Mouse (Mus musculus): ENCODE results near the gene Chst13. TPM values are rescaled to one million over a fixed set of nuclear protein-coding genes. Genes with fewer than 3 reads are reported as not detected.

Gene Chst13
- polyA plus RNA-seq, 1 experiment: 3.9 TPM

- Histone ChIP-seq H3ac (ENCODE audit: control insufficient read depth, insufficient read length) (no peak overlapping the region), H3K27me3 (ENCODE audit: control insufficient read depth, insufficient read depth, insufficient read length) (no peaks in the 10 kb centered on the region), H3K4me2 (ENCODE audit: low read depth) (no peak overlapping the region), H3K36me3 (ENCODE audit: control insufficient read depth, insufficient read depth) (no peaks in the 10 kb centered on the region), H3K4me3 (no peak overlapping the region), H3K79me2 (ENCODE audit: control insufficient read depth, insufficient read depth) (no peaks in the 10 kb centered on the region)
- TF ChIP-seq USF1 (IDR thresholded peaks at IDR 0.05; ENCODE audit: low read depth) (no peak), E2F4 (IDR thresholded peaks at IDR 0.05; ENCODE audit: insufficient read depth) (no peak), MYOG (IDR thresholded peaks at IDR 0.05; ENCODE audit: control insufficient read depth in 1 of 3, insufficient read depth in 1 of 3, insufficient read length in 2 of 3, low read depth in 2 of 3) (no peak), REST (IDR thresholded peaks at IDR 0.05; ENCODE audit: insufficient read depth, insufficient read length) (no peak), MAX (IDR thresholded peaks at IDR 0.05; ENCODE audit: low read depth) (no peak), POLR2AphosphoS2 (IDR thresholded peaks at IDR 0.05; ENCODE audit: insufficient read length, low read depth) (no peak), TCF3 (IDR thresholded peaks at IDR 0.05; ENCODE audit: insufficient read length, low read depth) (no peak), POLR2A (IDR thresholded peaks at IDR 0.05; ENCODE audit: insufficient read length, low read depth) (no peak), MYOD1 (IDR thresholded peaks at IDR 0.05; ENCODE audit: control insufficient read depth in 1 of 3, insufficient read length in 2 of 3, low read depth in 2 of 3) (no peak), SRF (IDR thresholded peaks at IDR 0.05; ENCODE audit: control insufficient read depth, insufficient read length, low read depth) (no peak), CEBPB (IDR thresholded peaks at IDR 0.05; ENCODE audit: insufficient read depth, poor library complexity, severe bottlenecking) (no peak), TCF12 (IDR thresholded peaks at IDR 0.05; ENCODE audit: insufficient read depth, poor library complexity, severe bottlenecking) (no peak)
These were observed 9.0 kb downstream of the Chst13 start for GRCm38 (mm10) chr6:90315961-90316360.

GRCm38 (mm10) chr6:90308839-90309778 lies 15.9 kb downstream of the Chst13 start:
- Histone ChIP-seq H3K4me3 (no peak overlapping the region), H3K36me3 (ENCODE audit: control insufficient read depth, insufficient read depth) (no peaks in the 10 kb centered on the region), H3K27me3 (ENCODE audit: control insufficient read depth, insufficient read depth, insufficient read length) (no peaks in the 10 kb centered on the region), H3ac (ENCODE audit: control insufficient read depth, insufficient read length) (no peak overlapping the region), H3K4me2 (ENCODE audit: low read depth) (no peak overlapping the region), H3K79me2 (ENCODE audit: control insufficient read depth, insufficient read depth) (no peaks in the 10 kb centered on the region)
- TF ChIP-seq SRF (IDR thresholded peaks at IDR 0.05; ENCODE audit: control insufficient read depth, insufficient read length, low read depth) (no peak), TCF3 (IDR thresholded peaks at IDR 0.05; ENCODE audit: insufficient read length, low read depth) (no peak), MYOG (IDR thresholded peaks at IDR 0.05; ENCODE audit: control insufficient read depth in 1 of 3, insufficient read depth in 1 of 3, insufficient read length in 2 of 3, low read depth in 2 of 3) (peak in 1 of 3 experiments; percentile 40), POLR2A (IDR thresholded peaks at IDR 0.05; ENCODE audit: insufficient read length, low read depth) (no peak), MAX (IDR thresholded peaks at IDR 0.05; ENCODE audit: low read depth) (no peak), CEBPB (IDR thresholded peaks at IDR 0.05; ENCODE audit: insufficient read depth, poor library complexity, severe bottlenecking) (no peak), REST (IDR thresholded peaks at IDR 0.05; ENCODE audit: insufficient read depth, insufficient read length) (no peak), POLR2AphosphoS2 (IDR thresholded peaks at IDR 0.05; ENCODE audit: insufficient read length, low read depth) (no peak)

GRCm38 (mm10) chr6:90306315-90306975 lies 18.5 kb downstream of the Chst13 start:
- Histone ChIP-seq H3K4me2 (ENCODE audit: low read depth) (no peak overlapping the region), H3K79me2 (ENCODE audit: control insufficient read depth, insufficient read depth) (no peaks in the 10 kb centered on the region), H3K36me3 (ENCODE audit: control insufficient read depth, insufficient read depth) (no peaks in the 10 kb centered on the region), H3ac (ENCODE audit: control insufficient read depth, insufficient read length) (no peak overlapping the region), H3K4me3 (no peak overlapping the region), H3K27me3 (ENCODE audit: control insufficient read depth, insufficient read depth, insufficient read length) (no peaks in the 10 kb centered on the region)
- TF ChIP-seq CEBPB (IDR thresholded peaks at IDR 0.05; ENCODE audit: insufficient read depth, poor library complexity, severe bottlenecking) (no peak), TCF12 (IDR thresholded peaks at IDR 0.05; ENCODE audit: insufficient read depth, poor library complexity, severe bottlenecking) (no peak), TCF3 (IDR thresholded peaks at IDR 0.05; ENCODE audit: insufficient read length, low read depth) (no peak), POLR2AphosphoS2 (IDR thresholded peaks at IDR 0.05; ENCODE audit: insufficient read length, low read depth) (no peak), E2F4 (IDR thresholded peaks at IDR 0.05; ENCODE audit: insufficient read depth) (no peak), MYOD1 (IDR thresholded peaks at IDR 0.05; ENCODE audit: control insufficient read depth in 1 of 3, insufficient read length in 2 of 3, low read depth in 2 of 3) (no peak), MYOG (IDR thresholded peaks at IDR 0.05; ENCODE audit: control insufficient read depth in 1 of 3, insufficient read depth in 1 of 3, insufficient read length in 2 of 3, low read depth in 2 of 3) (no peak), MAX (IDR thresholded peaks at IDR 0.05; ENCODE audit: low read depth) (no peak), USF1 (IDR thresholded peaks at IDR 0.05; ENCODE audit: low read depth) (no peak), POLR2A (IDR thresholded peaks at IDR 0.05; ENCODE audit: insufficient read length, low read depth) (no peak), REST (IDR thresholded peaks at IDR 0.05; ENCODE audit: insufficient read depth, insufficient read length) (no peak), SRF (IDR thresholded peaks at IDR 0.05; ENCODE audit: control insufficient read depth, insufficient read length, low read depth) (no peak)

GRCm38 (mm10) chr6:90300919-90301318 lies 24.1 kb downstream of the Chst13 start, which contains the start of gene BC048671:
BC048671 (plus strand) TSS chr6:90301219.
- no peaks in the 10 kb centered on the region for H3K36me3 ChIP-seq (ENCODE audit: control insufficient read depth, insufficient read depth)
- no peaks in the 10 kb centered on the region for H3K27me3 ChIP-seq (ENCODE audit: control insufficient read depth, insufficient read depth, insufficient read length)
- H3K79me2 ChIP-seq (ENCODE audit: control insufficient read depth, insufficient read depth): no peaks in the 10 kb centered on the region
- no peak within 1 kb of the TSS for H3K4me2 ChIP-seq (ENCODE audit: low read depth)
- H3ac ChIP-seq (ENCODE audit: control insufficient read depth, insufficient read length): no peak within 1 kb of the TSS
- no peak for TF ChIP-seq MYOG (IDR thresholded peaks at IDR 0.05; ENCODE audit: control insufficient read depth in 1 of 3, insufficient read depth in 1 of 3, insufficient read length in 2 of 3, low read depth in 2 of 3)
- TF ChIP-seq USF1 (IDR thresholded peaks at IDR 0.05; ENCODE audit: low read depth): no peak
- no peak for TF ChIP-seq POLR2A (IDR thresholded peaks at IDR 0.05; ENCODE audit: insufficient read length, low read depth)
- no peak for TF ChIP-seq E2F4 (IDR thresholded peaks at IDR 0.05; ENCODE audit: insufficient read depth)
- no peak for TF ChIP-seq POLR2AphosphoS2 (IDR thresholded peaks at IDR 0.05; ENCODE audit: insufficient read length, low read depth)
- TF ChIP-seq MAX (IDR thresholded peaks at IDR 0.05; ENCODE audit: low read depth): no peak
- no peak for TF ChIP-seq REST (IDR thresholded peaks at IDR 0.05; ENCODE audit: insufficient read depth, insufficient read length)
- no peak for TF ChIP-seq CEBPB (IDR thresholded peaks at IDR 0.05; ENCODE audit: insufficient read depth, poor library complexity, severe bottlenecking)
- H3K4me3 ChIP-seq: no peak within 1 kb of the TSS

Measured in myocyte (in vitro differentiated cells).